Mouse (Mus musculus): ENCODE measurements around the gene Idh3a.

- no peak for TF ChIP-seq CTCF (IDR thresholded peaks at IDR 0.05; ENCODE audit: control insufficient read depth, insufficient read depth, low read length)
- TF ChIP-seq POLR2A (IDR thresholded peaks at IDR 0.05; ENCODE audit: borderline replicate concordance, control insufficient read depth, low read depth, low read length), result no peak
Measured at GRCm38 (mm10) chr9:54560831-54561601, 25.1 kb upstream of the Idh3a start.

Data from bone marrow, adult 2 months (tissue).